Mouse (Mus musculus) megakaryocyte, embryonic 14.5 days (primary cell): ENCODE results near the gene Dusp10.

Experiments used
- FLI1 ChIP-seq: IDR thresholded peaks from 2 replicates; pipeline ENCODE4 v1.6.1; 2012; ENCODE audit warnings: low read length, inconsistent platforms, mixed read lengths
- GATA1 ChIP-seq: IDR thresholded peaks from 3 replicates; pipeline ENCODE4 v1.6.1; 2012; ENCODE audit warnings: mixed read lengths, low read length, inconsistent platforms, borderline replicate concordance

DNA sequence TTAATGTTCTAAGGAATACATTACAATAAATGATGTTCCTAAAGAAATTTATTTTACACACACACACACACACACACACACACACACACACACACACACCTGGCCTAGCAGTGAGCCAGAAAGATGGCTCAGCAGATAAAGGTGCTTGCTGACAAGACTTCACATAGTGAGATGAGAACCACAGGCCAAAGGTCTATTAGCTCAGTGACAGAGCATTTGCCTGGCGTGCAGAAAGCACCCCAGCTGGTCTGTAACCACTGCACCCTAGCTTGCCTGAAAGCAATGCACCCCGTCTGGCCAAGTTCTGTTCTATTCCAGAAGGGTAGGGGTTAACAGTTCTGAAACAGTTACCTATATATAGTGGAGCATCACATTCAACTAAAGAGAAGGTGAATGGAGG, 15.9 kb upstream of the Dusp10 start:
- TF ChIP-seq GATA1, result no peak
- no peak for TF ChIP-seq FLI1
